Comparison of ENCODE assay signal across 8 mouse cellular contexts in genomic region chr3:85887239-85887827, GRCm38 (mm10). TPM values are rescaled to one million over a fixed set of nuclear protein-coding genes. Genes with fewer than 3 reads are reported as not detected.
DNase-seq lines count a peak whose midpoint lies in the region; ATAC-seq lines count a peak whose summit lies in the region.

Glt28d2 (minus strand) TSS chr3:85887516.
Gm37240 (minus strand) TSS chr3:85887518.

- H3K9ac ChIP-seq in heart, embryonic 15.5 days, result peak within 1 kb of the TSS; percentile 81
- peak within 1 kb of the TSS; percentile 67 for H3K9ac ChIP-seq in liver, embryonic 13.5 days
- H3K9ac ChIP-seq in neural tube, embryonic 11.5 days (ENCODE audit: low read length), result peak within 1 kb of the TSS; percentile 23
- H3K9ac ChIP-seq in stomach, embryonic 16.5 days (ENCODE audit: low read length), result peak within 1 kb of the TSS; percentile 70

- peaks cover 56% of the 10 kb centered on the region for H3K27me3 ChIP-seq in forebrain, embryonic 10.5 days (ENCODE audit: poor library complexity, severe bottlenecking)
- no peaks in the 10 kb centered on the region for H3K27me3 ChIP-seq in heart, embryonic 15.5 days
- peaks cover 63% of the 10 kb centered on the region for H3K27me3 ChIP-seq in liver, embryonic 13.5 days
- H3K27me3 ChIP-seq in neural tube, embryonic 11.5 days (ENCODE audit: control insufficient read depth, insufficient read depth, low read length), result peaks cover 11% of the 10 kb centered on the region; the same call in 1 of the 2 replicates
- H3K27me3 ChIP-seq in stomach, embryonic 16.5 days (ENCODE audit: control insufficient read depth, insufficient read depth, low read length), result no peaks in the 10 kb centered on the region

- peak within 1 kb of the TSS; percentile 93 for H3K4me2 ChIP-seq in heart, embryonic 15.5 days
- peak within 1 kb of the TSS; percentile 88 for H3K4me2 ChIP-seq in liver, embryonic 13.5 days
- peak within 1 kb of the TSS; percentile 92 for H3K4me2 ChIP-seq in neural tube, embryonic 11.5 days (ENCODE audit: low read depth)
- peak within 1 kb of the TSS; percentile 66 for H3K4me2 ChIP-seq in stomach, embryonic 16.5 days (ENCODE audit: low read depth, low read length)

- H3K4me3 ChIP-seq in forebrain, embryonic 10.5 days, result peak within 1 kb of the TSS; percentile 59
- peak within 1 kb of the TSS; percentile 72 for H3K4me3 ChIP-seq in heart, embryonic 15.5 days
- H3K4me3 ChIP-seq in liver, embryonic 13.5 days (replicated peaks), result peak within 1 kb of the TSS; percentile 62
- peak within 1 kb of the TSS; percentile 49 for H3K4me3 ChIP-seq in neural tube, embryonic 11.5 days (ENCODE audit: low read depth, low read length)
- H3K4me3 ChIP-seq in stomach, embryonic 16.5 days (replicated peaks; ENCODE audit: low read length), result peak within 1 kb of the TSS; percentile 55

- under 1% methylated on average over 48 of the region's 48 CpGs for WGBS in forebrain, embryonic 10.5 days
- under 1% methylated on average over 43 of the region's 48 CpGs for WGBS in heart, embryonic 15.5 days
- WGBS in liver, embryonic 13.5 days (ENCODE audit: insufficient replicate concordance), result under 1% methylated on average over 48 of the region's 48 CpGs
- under 1% methylated on average over 44 of the region's 48 CpGs for WGBS in neural tube, embryonic 11.5 days
- WGBS in stomach, embryonic 16.5 days, result under 1% methylated on average over 48 of the region's 48 CpGs

- no peaks in the 10 kb centered on the region for H3K36me3 ChIP-seq in forebrain, embryonic 10.5 days (replicated peaks)
- H3K36me3 ChIP-seq in heart, embryonic 15.5 days, result no peaks in the 10 kb centered on the region
- no peaks in the 10 kb centered on the region for H3K36me3 ChIP-seq in liver, embryonic 13.5 days
- H3K36me3 ChIP-seq in neural tube, embryonic 11.5 days (ENCODE audit: control insufficient read depth, insufficient read depth, low read length), result no peaks in the 10 kb centered on the region
- H3K36me3 ChIP-seq in stomach, embryonic 16.5 days (ENCODE audit: control insufficient read depth, insufficient read depth, low read length), result no peaks in the 10 kb centered on the region

- H3K27ac ChIP-seq in forebrain, embryonic 10.5 days, result peak within 1 kb of the TSS; percentile 53; the same call in 1 of the 2 replicates
- H3K27ac ChIP-seq in heart, embryonic 15.5 days, result peak within 1 kb of the TSS; percentile 88
- no peak within 1 kb of the TSS for H3K27ac ChIP-seq in liver, embryonic 13.5 days
- H3K27ac ChIP-seq in neural tube, embryonic 11.5 days (ENCODE audit: low read depth, low read length), result no peak within 1 kb of the TSS
- peak within 1 kb of the TSS; percentile 67 for H3K27ac ChIP-seq in stomach, embryonic 16.5 days (ENCODE audit: low read length)

- ATAC-seq in heart, embryonic 15.5 days (replicated peaks; ENCODE audit: insufficient number of reproducible peaks, insufficient read depth, low FRiP score, low read depth), result peak; percentile 94
- peak; percentile 96 for ATAC-seq in liver, embryonic 13.5 days (ENCODE audit: low read depth)
- peak; percentile 84 for ATAC-seq in neural tube, embryonic 11.5 days (ENCODE audit: insufficient read depth, low FRiP score, low TSS enrichment)
- peak; percentile 96 for ATAC-seq in stomach, embryonic 16.5 days (ENCODE audit: insufficient read depth, low FRiP score)

- peaks cover 28% of the 10 kb centered on the region for H3K4me1 ChIP-seq in forebrain, embryonic 10.5 days
- peaks cover 28% of the 10 kb centered on the region for H3K4me1 ChIP-seq in heart, embryonic 15.5 days (replicated peaks)
- H3K4me1 ChIP-seq in liver, embryonic 13.5 days (replicated peaks), result peaks cover 24% of the 10 kb centered on the region
- H3K4me1 ChIP-seq in neural tube, embryonic 11.5 days (ENCODE audit: control insufficient read depth, insufficient read depth, low read length), result 0 out of 2 replicates have a peak, but pooled peaks cover 2% of the 10 kb centered on the region
- H3K4me1 ChIP-seq in stomach, embryonic 16.5 days (ENCODE audit: control insufficient read depth, insufficient read depth, low read length), result peaks cover 6% of the 10 kb centered on the region; the same call in 1 of the 2 replicates

- DNase-seq in CD8-positive naive resting alpha-beta T cell, adult 2 months (ENCODE audit: low read depth in 2 of 2, low spot score in 2 of 2), result peak; percentile 2 to 23
- peak; percentile 68 for DNase-seq in c-Kit-positive CD71-negative TER-119-negative erythroid progenitor cells, embryonic 14.5 days (ENCODE audit: low read depth)
- peak; percentile 80 for DNase-seq in forebrain, embryonic 10.5 days (ENCODE audit: extremely low spot score, low spot score)
- peak; percentile 96 for DNase-seq in kidney, postnatal 14 days
- DNase-seq in liver, embryonic 13.5 days, result peak; percentile 85
- DNase-seq in neural tube, embryonic 11.5 days (ENCODE audit: low spot score), result peak; percentile 84

- H3K9me3 ChIP-seq in forebrain, embryonic 10.5 days, result no peaks in the 10 kb centered on the region
- no peaks in the 10 kb centered on the region for H3K9me3 ChIP-seq in heart, embryonic 15.5 days (replicated peaks)
- no peaks in the 10 kb centered on the region for H3K9me3 ChIP-seq in liver, embryonic 13.5 days (replicated peaks)
- H3K9me3 ChIP-seq in neural tube, embryonic 11.5 days (ENCODE audit: control insufficient read depth, low read length), result no peaks in the 10 kb centered on the region
- no peaks in the 10 kb centered on the region for H3K9me3 ChIP-seq in stomach, embryonic 16.5 days (replicated peaks; ENCODE audit: control insufficient read depth, low read length)

RNA-seq across cellular contexts. Expression of gene Glt28d2, which starts in this region (rescaled TPM):
- 0.10 and 0.22 TPM in 2 replicates for polyA plus RNA-seq in forebrain, embryonic 10.5 days (2016; fragmentation: Nextera tagmentation; extraction: Ambion mirVana)
- 2.6 and 2.8 TPM in 2 replicates for polyA plus RNA-seq in heart, embryonic 15.5 days (2015; fragmentation: Nextera tagmentation; extraction: Ambion mirVana)
- polyA plus RNA-seq in liver, embryonic 13.5 days (2015; fragmentation: Nextera tagmentation; extraction: Ambion mirVana), result 0.09 and 0.17 TPM in 2 replicates
- polyA plus RNA-seq in neural tube, embryonic 11.5 days (2014; fragmentation: Nextera tagmentation; extraction: Ambion mirVana), result 0.24 and 0.53 TPM in 2 replicates
- polyA plus RNA-seq in stomach, embryonic 16.5 days (2015; fragmentation: Nextera tagmentation; extraction: Ambion mirVana), result 3.8 and 4.8 TPM in 2 replicates

RNA-seq across cellular contexts. Expression of gene Gm37240, which starts in this region (rescaled TPM):
- polyA plus RNA-seq in forebrain, embryonic 10.5 days (2016; fragmentation: Nextera tagmentation; extraction: Ambion mirVana), result 0.77 and 0.81 TPM in 2 replicates
- polyA plus RNA-seq in heart, embryonic 15.5 days (2015; fragmentation: Nextera tagmentation; extraction: Ambion mirVana), result 12.7 and 14.1 TPM in 2 replicates
- polyA plus RNA-seq in liver, embryonic 13.5 days (2015; fragmentation: Nextera tagmentation; extraction: Ambion mirVana), result 0.21 TPM in 1 of 2 replicates, not detected in the other
- polyA plus RNA-seq in neural tube, embryonic 11.5 days (2014; fragmentation: Nextera tagmentation; extraction: Ambion mirVana), result 0.82 and 2.0 TPM in 2 replicates
- polyA plus RNA-seq in stomach, embryonic 16.5 days (2015; fragmentation: Nextera tagmentation; extraction: Ambion mirVana), result 11.4 and 13.0 TPM in 2 replicates

Comparison
In these comparisons a context has a peak if more than half of its experiments do, and no peak if none do; other contexts are left out.
1. Peak in DNase-seq, H3K4me3 ChIP-seq and H3K27ac ChIP-seq in forebrain, embryonic 10.5 days; RNA of the genes that start here not detected or under 1 TPM.
2. Peak in DNase-seq, ATAC-seq, H3K4me3 ChIP-seq, H3K9ac ChIP-seq and H3K4me2 ChIP-seq in liver, embryonic 13.5 days; RNA of the genes that start here not detected or under 1 TPM.
3. DNase-seq: peak in every context shown above with its lines; median percentile 96 in kidney, postnatal 14 days; 85 in liver, embryonic 13.5 days; 84 in neural tube, embryonic 11.5 days; 80 in forebrain, embryonic 10.5 days; 68 in c-Kit-positive CD71-negative TER-119-negative erythroid progenitor cells, embryonic 14.5 days; 12 in CD8-positive naive resting alpha-beta T cell, adult 2 months.
4. H3K27ac ChIP-seq: peak in heart, embryonic 15.5 days (single experiment) and stomach, embryonic 16.5 days (single experiment); none in liver, embryonic 13.5 days (single experiment) and neural tube, embryonic 11.5 days (single experiment).
5. H3K9ac ChIP-seq: peak in every context shown above with its lines; median percentile 81 in heart, embryonic 15.5 days; 70 in stomach, embryonic 16.5 days; 67 in liver, embryonic 13.5 days; 23 in neural tube, embryonic 11.5 days.
6. Peak in every context shown above with its lines, with median percentiles within 50 percentile points of each other: H3K4me3 ChIP-seq, ATAC-seq and H3K4me2 ChIP-seq.